Mouse (Mus musculus): ENCODE measurements at regions not wholly inside any gene's neighbourhood (a gene's known extent, or its start where the extent isn't known, plus 50 kb on each side); places are given as distances from the start of the nearest gene placed in this dataset.

- no peaks in the 10 kb centered on the region for H3K79me3 ChIP-seq (ENCODE audit: low read depth)
- H3K27me3 ChIP-seq (ENCODE audit: control insufficient read depth, insufficient read depth, insufficient read length) = no peaks in the 10 kb centered on the region
- H3K36me3 ChIP-seq (ENCODE audit: control insufficient read depth, insufficient read depth) = no peaks in the 10 kb centered on the region
- no peaks in the 10 kb centered on the region for H3K79me2 ChIP-seq (ENCODE audit: control insufficient read depth, insufficient read depth)
- no peak overlapping the region for H3K4me3 ChIP-seq (ENCODE audit: insufficient read depth, poor library complexity, severe bottlenecking)
- no peak overlapping the region for H3ac ChIP-seq (ENCODE audit: control insufficient read depth, insufficient read length, low read depth)
- no peak for TF ChIP-seq MYOG (IDR thresholded peaks at IDR 0.05; ENCODE audit: control insufficient read depth, extremely low read depth, insufficient read length)
- TF ChIP-seq CTCF (IDR thresholded peaks at IDR 0.05; ENCODE audit: control insufficient read depth, insufficient read depth, insufficient read length) = no peak
- TF ChIP-seq FOSL1 (IDR thresholded peaks at IDR 0.05; ENCODE audit: insufficient read depth, low read length, poor library complexity, severe bottlenecking) = no peak
- no peak for TF ChIP-seq CEBPB (IDR thresholded peaks at IDR 0.05; ENCODE audit: low read depth)
- TF ChIP-seq USF1 (IDR thresholded peaks at IDR 0.05; ENCODE audit: low read depth) = no peak
- no peak for TF ChIP-seq MYOD1 (IDR thresholded peaks at IDR 0.05; ENCODE audit: control insufficient read depth, insufficient read length, low read depth)
- TF ChIP-seq MAX (IDR thresholded peaks at IDR 0.05) = no peak
These were observed 205.3 kb upstream of the Krr1 start for GRCm38 (mm10) chr10:111767011-111767720.

- H3K36me3 ChIP-seq (ENCODE audit: control insufficient read depth, insufficient read depth) = no peaks in the 10 kb centered on the region
- H3K27me3 ChIP-seq (ENCODE audit: control insufficient read depth, insufficient read depth, insufficient read length) = no peaks in the 10 kb centered on the region
- no peak for TF ChIP-seq USF1 (IDR thresholded peaks at IDR 0.05; ENCODE audit: low read depth)
- no peak for TF ChIP-seq MYOG (IDR thresholded peaks at IDR 0.05; ENCODE audit: control insufficient read depth, extremely low read depth, insufficient read length)
- TF ChIP-seq CTCF (IDR thresholded peaks at IDR 0.05; ENCODE audit: control insufficient read depth, insufficient read depth, insufficient read length) = no peak
- no peak for TF ChIP-seq FOSL1 (IDR thresholded peaks at IDR 0.05; ENCODE audit: insufficient read depth, low read length, poor library complexity, severe bottlenecking)
- no peak for TF ChIP-seq MYOD1 (IDR thresholded peaks at IDR 0.05; ENCODE audit: control insufficient read depth, insufficient read length, low read depth)
- no peak for TF ChIP-seq CEBPB (IDR thresholded peaks at IDR 0.05; ENCODE audit: low read depth)
- no peak for TF ChIP-seq MAX (IDR thresholded peaks at IDR 0.05)
- H3K4me3 ChIP-seq (ENCODE audit: insufficient read depth, poor library complexity, severe bottlenecking) = no peak overlapping the region
- no peaks in the 10 kb centered on the region for H3K79me3 ChIP-seq (ENCODE audit: low read depth)
- H3ac ChIP-seq (ENCODE audit: control insufficient read depth, insufficient read length, low read depth) = no peak overlapping the region
- H3K79me2 ChIP-seq (ENCODE audit: control insufficient read depth, insufficient read depth) = no peaks in the 10 kb centered on the region
These were observed 204.5 kb upstream of the Krr1 start for GRCm38 (mm10) chr10:111767813-111768455.

- no peak overlapping the region for H3ac ChIP-seq (ENCODE audit: control insufficient read depth, insufficient read length, low read depth)
- TF ChIP-seq USF1 (IDR thresholded peaks at IDR 0.05; ENCODE audit: low read depth) (no peak), MAX (IDR thresholded peaks at IDR 0.05) (no peak), CTCF (IDR thresholded peaks at IDR 0.05; ENCODE audit: control insufficient read depth, insufficient read depth, insufficient read length) (no peak), FOSL1 (IDR thresholded peaks at IDR 0.05; ENCODE audit: insufficient read depth, low read length, poor library complexity, severe bottlenecking) (no peak), CEBPB (IDR thresholded peaks at IDR 0.05; ENCODE audit: low read depth) (no peak)
- no peak overlapping the region for H3K4me3 ChIP-seq (ENCODE audit: insufficient read depth, poor library complexity, severe bottlenecking)
- no peaks in the 10 kb centered on the region for H3K27me3 ChIP-seq (ENCODE audit: control insufficient read depth, insufficient read depth, insufficient read length)
- H3K79me3 ChIP-seq (ENCODE audit: low read depth) = no peaks in the 10 kb centered on the region
- no peaks in the 10 kb centered on the region for H3K36me3 ChIP-seq (ENCODE audit: control insufficient read depth, insufficient read depth)
- no peaks in the 10 kb centered on the region for H3K79me2 ChIP-seq (ENCODE audit: control insufficient read depth, insufficient read depth)
These were observed 202.9 kb upstream of the Krr1 start for GRCm38 (mm10) chr10:111769486-111770002.

- no peaks in the 10 kb centered on the region for H3K79me3 ChIP-seq (ENCODE audit: low read depth)
- TF ChIP-seq MYOD1 (IDR thresholded peaks at IDR 0.05; ENCODE audit: control insufficient read depth, insufficient read length, low read depth) (no peak), USF1 (IDR thresholded peaks at IDR 0.05; ENCODE audit: low read depth) (no peak), MAX (IDR thresholded peaks at IDR 0.05) (no peak), CEBPB (IDR thresholded peaks at IDR 0.05; ENCODE audit: low read depth) (no peak), FOSL1 (IDR thresholded peaks at IDR 0.05; ENCODE audit: insufficient read depth, low read length, poor library complexity, severe bottlenecking) (no peak), CTCF (IDR thresholded peaks at IDR 0.05; ENCODE audit: control insufficient read depth, insufficient read depth, insufficient read length) (no peak), MYOG (IDR thresholded peaks at IDR 0.05; ENCODE audit: control insufficient read depth, extremely low read depth, insufficient read length) (no peak)
- no peak overlapping the region for H3K4me3 ChIP-seq (ENCODE audit: insufficient read depth, poor library complexity, severe bottlenecking)
- no peaks in the 10 kb centered on the region for H3K27me3 ChIP-seq (ENCODE audit: control insufficient read depth, insufficient read depth, insufficient read length)
- H3K36me3 ChIP-seq (ENCODE audit: control insufficient read depth, insufficient read depth) = no peaks in the 10 kb centered on the region
- H3ac ChIP-seq (ENCODE audit: control insufficient read depth, insufficient read length, low read depth) = no peak overlapping the region
- H3K79me2 ChIP-seq (ENCODE audit: control insufficient read depth, insufficient read depth) = no peaks in the 10 kb centered on the region
These were observed 202.4 kb upstream of the Krr1 start for GRCm38 (mm10) chr10:111770027-111770426.

GRCm38 (mm10) chr10:111771010-111771409, 201.5 kb upstream of the Krr1 start:
- no peaks in the 10 kb centered on the region for H3K79me3 ChIP-seq (ENCODE audit: low read depth)
- no peak overlapping the region for H3ac ChIP-seq (ENCODE audit: control insufficient read depth, insufficient read length, low read depth)
- no peaks in the 10 kb centered on the region for H3K36me3 ChIP-seq (ENCODE audit: control insufficient read depth, insufficient read depth)
- no peak overlapping the region for H3K4me3 ChIP-seq (ENCODE audit: insufficient read depth, poor library complexity, severe bottlenecking)
- TF ChIP-seq CEBPB (IDR thresholded peaks at IDR 0.05; ENCODE audit: low read depth) = no peak
- TF ChIP-seq MAX (IDR thresholded peaks at IDR 0.05) = no peak
- no peak for TF ChIP-seq MYOG (IDR thresholded peaks at IDR 0.05; ENCODE audit: control insufficient read depth, extremely low read depth, insufficient read length)
- TF ChIP-seq FOSL1 (IDR thresholded peaks at IDR 0.05; ENCODE audit: insufficient read depth, low read length, poor library complexity, severe bottlenecking) = no peak
- no peak for TF ChIP-seq CTCF (IDR thresholded peaks at IDR 0.05; ENCODE audit: control insufficient read depth, insufficient read depth, insufficient read length)
- TF ChIP-seq MYOD1 (IDR thresholded peaks at IDR 0.05; ENCODE audit: control insufficient read depth, insufficient read length, low read depth) = no peak
- no peak for TF ChIP-seq USF1 (IDR thresholded peaks at IDR 0.05; ENCODE audit: low read depth)
- no peaks in the 10 kb centered on the region for H3K27me3 ChIP-seq (ENCODE audit: control insufficient read depth, insufficient read depth, insufficient read length)
- no peaks in the 10 kb centered on the region for H3K79me2 ChIP-seq (ENCODE audit: control insufficient read depth, insufficient read depth)

All from C2C12 (cell line).